Mouse (Mus musculus) right cerebral cortex, adult 2 months (tissue): ENCODE measurements around the gene 1700028J19Rik.
"Not testable (repeated sequence)": the region's sequence is repeated elsewhere in the genome, so short reads cannot be mapped to it uniquely, and the experiment has no call there.

ENCODE experiments used
- DNase-seq, 2 experiments: peaks; one replicate each; pipeline ENCODE4 v3.0.0; 2021 to 2022; ENCODE audit warnings: low spot score in 2 of 2

Gene 1700028J19Rik

GRCm38 (mm10) chr7:44250732-44251275 is 4.3 kb upstream of the 1700028J19Rik start:
- not testable (repeated sequence) for DNase-seq

GRCm38 (mm10) chr7:44249248-44249647 is 2.8 kb upstream of the 1700028J19Rik start:
- DNase-seq: no peak

GRCm38 (mm10) chr7:44247971-44248370 is 1.5 kb upstream of the 1700028J19Rik start:
- DNase-seq: no peak

GRCm38 (mm10) chr7:44246984-44247470 is 532 bp upstream of the 1700028J19Rik start:
- peak; percentile 34 to 54 for DNase-seq

DNA sequence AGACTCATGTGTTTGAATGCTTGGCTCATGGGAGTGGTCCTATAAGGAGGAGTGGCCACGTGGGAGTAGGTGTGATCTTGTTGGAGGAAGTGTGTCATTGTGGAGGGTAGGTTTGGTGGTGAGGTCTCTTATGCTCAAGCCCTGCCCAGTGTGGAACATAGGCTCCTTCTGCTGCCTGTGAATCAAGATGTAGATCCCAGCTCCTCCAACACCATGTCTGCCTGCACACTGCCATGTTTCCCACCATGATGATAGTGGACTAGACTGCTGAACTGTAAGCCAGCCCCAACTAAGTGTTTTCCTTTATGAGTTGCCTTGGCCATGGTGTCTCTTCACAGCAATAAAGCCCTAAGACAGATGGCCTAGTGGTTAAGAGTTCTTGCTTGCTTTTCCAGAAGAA is 2.4 kb downstream of the 1700028J19Rik start:
- no peak for DNase-seq

DNA sequence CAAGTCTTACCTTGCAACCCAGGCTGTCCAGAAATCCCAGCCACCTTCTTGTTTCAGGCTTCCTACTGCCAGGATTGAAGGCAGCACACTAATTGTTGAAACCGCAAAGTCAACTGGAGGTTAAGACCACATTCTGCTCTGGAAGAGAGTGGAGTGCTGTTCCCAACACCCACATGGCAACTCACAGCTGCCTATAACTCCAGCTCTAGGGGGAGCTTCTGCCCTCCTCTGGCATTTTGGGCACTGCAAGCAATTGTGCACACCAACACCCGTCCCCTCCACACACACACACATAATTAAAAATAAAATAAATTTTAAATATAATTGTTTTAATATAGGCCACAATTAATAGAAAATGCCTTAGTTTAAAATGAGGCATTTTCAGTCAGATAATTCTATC is 5.3 kb downstream of the 1700028J19Rik start:
- DNase-seq: no peak

DNA sequence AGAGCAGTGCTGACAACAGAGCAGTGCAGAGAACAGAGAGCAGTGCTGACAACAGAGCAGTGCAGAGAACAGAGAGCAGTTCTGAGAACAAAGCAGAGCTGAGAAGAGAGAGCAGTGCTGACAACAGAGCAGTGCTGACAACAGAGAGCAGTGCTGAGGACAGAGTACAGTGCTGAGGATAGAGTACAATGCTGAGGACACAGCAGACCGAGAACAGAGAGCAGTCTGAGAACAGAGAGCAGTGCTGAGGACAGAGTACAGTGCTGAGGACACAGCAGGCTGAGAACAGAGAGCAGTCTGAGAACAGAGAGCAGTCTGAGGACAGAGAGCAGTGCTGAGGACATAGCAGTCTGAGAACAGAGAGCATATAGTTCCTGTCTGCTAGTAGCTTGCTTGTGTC is 5.8 kb downstream of the 1700028J19Rik start:
- DNase-seq: no peak

DNA sequence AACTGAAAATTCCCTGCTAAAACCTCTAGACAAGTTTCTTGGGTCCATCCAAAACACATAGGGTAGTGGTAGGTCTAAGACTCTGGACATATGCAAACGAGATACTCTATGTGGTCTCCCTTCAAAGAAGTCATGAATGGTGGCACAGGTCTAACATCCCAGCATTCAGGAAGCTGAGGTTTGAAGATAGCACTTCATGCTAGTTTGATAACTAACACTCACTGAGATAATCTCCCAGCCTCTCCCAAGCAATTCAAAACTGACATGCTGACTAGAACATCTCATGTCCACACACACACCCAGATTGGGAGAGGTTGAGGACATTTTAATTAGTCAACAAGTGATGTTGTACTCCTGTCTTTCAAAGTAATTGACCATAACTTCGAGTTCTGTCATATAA is 6.6 kb downstream of the 1700028J19Rik start:
- no peak for DNase-seq

GRCm38 (mm10) chr7:44235909-44236308 is 10.6 kb downstream of the 1700028J19Rik start, which contains the start of gene Gm36864:
Gene Gm36864 (plus strand): TSS chr7:44236177.
- DNase-seq: no peak

DNA sequence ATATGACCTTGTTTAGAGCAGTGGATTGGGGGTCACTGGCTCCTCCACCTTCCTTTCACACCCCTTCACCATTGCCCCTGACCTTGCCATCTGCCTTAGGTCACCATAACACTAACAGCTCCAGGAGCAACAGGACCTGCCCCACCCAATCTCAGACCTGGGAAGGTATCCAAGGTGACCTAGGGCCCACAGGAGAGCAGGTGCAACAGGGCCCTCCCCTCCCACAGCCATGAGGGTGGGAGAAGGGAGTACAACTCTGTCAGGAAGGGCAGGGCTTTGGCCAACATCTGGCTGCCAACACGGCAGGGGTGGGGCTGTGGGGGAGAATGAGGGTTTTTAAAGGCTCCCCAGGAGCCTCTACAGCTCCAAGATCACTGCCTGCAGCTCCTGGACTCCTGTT is 21.4 kb downstream of the 1700028J19Rik start, which contains the start of gene Klk1:
Gene Klk1 (plus strand): TSS at position 285 of the 400 bp plus-strand sequence.
- no peak for DNase-seq

GRCm38 (mm10) chr7:44222335-44222734 is 24.2 kb downstream of the 1700028J19Rik start:
- DNase-seq: not testable (repeated sequence)

GRCm38 (mm10) chr7:44221601-44222000 is 24.9 kb downstream of the 1700028J19Rik start:
- DNase-seq: not testable (repeated sequence)

- DNase-seq: no peak
These were observed 30.9 kb downstream of the 1700028J19Rik start, which contains the start of gene Klk1b5 for GRCm38 (mm10) chr7:44215645-44216044. Gene Klk1b5 (plus strand): TSS chr7:44215945.

GRCm38 (mm10) chr7:44208307-44208706 is 38.2 kb downstream of the 1700028J19Rik start:
- DNase-seq: no peak

DNA sequence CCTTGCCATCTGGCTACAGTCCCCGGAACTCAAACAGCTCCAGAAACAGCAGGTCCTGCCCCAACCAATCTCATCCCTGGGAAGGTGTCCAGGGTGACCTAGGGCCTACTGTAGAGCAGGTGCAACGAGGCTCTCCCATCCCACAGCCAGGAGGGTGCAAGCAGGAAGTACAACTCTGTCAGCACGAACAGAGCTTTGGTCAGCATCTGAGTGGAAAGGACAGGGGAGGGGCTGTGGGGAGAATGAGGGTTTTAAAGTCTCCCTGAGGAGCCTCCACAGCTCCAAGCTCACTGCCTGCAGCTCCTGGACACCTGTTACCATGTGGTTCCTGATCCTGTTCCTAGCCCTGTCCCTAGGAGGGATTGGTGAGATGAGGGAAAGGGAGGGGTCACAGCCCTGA is 39.4 kb downstream of the 1700028J19Rik start, which contains the start of gene Klk1b4:
Gene Klk1b4 (plus strand): TSS at position 301 of the 400 bp plus-strand sequence.
- not testable (repeated sequence) for DNase-seq

GRCm38 (mm10) chr7:44197891-44198290 is 48.6 kb downstream of the 1700028J19Rik start, which contains the start of gene Klk1b3:
Gene Klk1b3 (plus strand): TSS chr7:44198191.
- no peak for DNase-seq

DNA sequence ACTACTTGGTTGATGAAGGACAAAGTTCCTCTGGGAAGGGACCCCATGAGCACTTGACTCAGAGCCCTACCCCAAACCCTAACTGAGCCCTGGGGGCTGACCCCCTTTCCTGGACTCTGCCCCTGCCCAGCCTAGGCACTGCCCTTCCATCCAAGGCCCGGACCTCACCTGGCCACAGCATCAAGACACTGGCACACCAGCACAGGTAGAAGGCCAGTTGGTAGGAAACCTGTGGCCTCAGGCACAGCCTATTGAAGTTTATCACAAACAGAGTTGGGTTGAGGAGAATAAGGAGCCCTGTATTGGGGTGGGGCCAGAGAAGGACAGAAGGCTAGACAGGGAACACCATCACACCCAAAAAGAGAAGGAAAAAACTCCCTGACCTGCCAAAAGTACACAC is 53.0 kb downstream of the 1700028J19Rik start:
- not testable (repeated sequence) for DNase-seq

DNA sequence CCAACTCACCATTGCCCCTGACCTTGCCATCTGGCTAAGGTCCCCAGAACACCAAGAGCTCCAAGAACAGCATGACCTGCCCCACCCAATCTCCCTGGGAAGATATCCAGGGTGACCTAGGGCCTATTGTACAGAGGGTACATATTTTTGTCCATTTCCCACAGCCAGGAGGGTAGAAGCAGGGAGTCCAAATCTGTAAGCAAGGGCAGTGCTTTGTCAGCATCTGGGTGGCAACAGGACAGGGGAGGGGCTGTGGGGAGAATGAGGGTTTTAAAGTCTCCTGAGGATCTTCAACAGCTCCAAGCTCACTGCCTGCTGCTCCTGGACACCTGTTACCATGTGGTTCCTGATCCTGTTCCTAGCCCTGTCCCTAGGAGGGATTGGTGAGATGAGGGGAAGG is 58.6 kb downstream of the 1700028J19Rik start, which contains the start of gene Klk1b24:
Gene Klk1b24 (plus strand): TSS at position 301 of the 400 bp plus-strand sequence.
- not testable (repeated sequence) for DNase-seq

- DNase-seq: not testable (repeated sequence)
These were observed 60.0 kb downstream of the 1700028J19Rik start for GRCm38 (mm10) chr7:44186516-44186915.
